Mouse (Mus musculus) lung, adult 2 months (tissue): Measurements from ENCODE around the gene Serpina10. TPM values are rescaled to one million over a fixed set of nuclear protein-coding genes. Genes with fewer than 3 reads are reported as not detected.
"Not testable (repeated sequence)": the region's sequence is repeated elsewhere in the genome, so short reads cannot be mapped to it uniquely, and the experiment has no call there.

Source experiments
- DNase-seq: peaks from one replicate; pipeline ENCODE4 v3.0.0; 2022
- H3K4me1 ChIP-seq: fragments of 200-500 bp; 2 replicates; pipeline ENCODE4 v1.6.1; 2011; ENCODE audit warnings: low read length; ENCODE audit not compliant: control insufficient read depth, insufficient read depth
- H3K4me3 ChIP-seq: fragments of 200-500 bp; replicated peaks from 2 replicates; pipeline ENCODE3; 2011; ENCODE audit warnings: low read depth, mild to moderate bottlenecking, control low read depth, low read length; ENCODE audit errors: extremely low read depth
- CTCF ChIP-seq: fragments of 200-500 bp; IDR thresholded peaks from 2 replicates; pipeline ENCODE4 v1.5.1; 2011; ENCODE audit warnings: mild to moderate bottlenecking, low read length, control low read depth; ENCODE audit not compliant: insufficient read depth
- POLR2A ChIP-seq: fragments of 200-500 bp; IDR thresholded peaks from 2 replicates; pipeline ENCODE4 v1.6.1; 2011; ENCODE audit warnings: low read depth, mild to moderate bottlenecking, control low read depth, low read length, borderline replicate concordance; ENCODE audit errors: extremely low read depth
- WGBS: fragments of 180-500 bp; shearing (Covaris S2); methylation state at CpG from one replicate; pipeline ENCODE4 v1.1.7; 2018; 5-methylcytosine and 5-hydroxymethylcytosine counted together
- polyA plus RNA-seq: library from polyadenylated mRNA; depleted of rRNA; stranded (reverse); fragments of >200 nt; gene quantifications from 2 replicates; pipeline ENCODE4 v1.2.3, GENCODE M21; 2012

The Serpina10 gene
- polyA plus RNA-seq, 1 experiment: 0.22 TPM

GRCm38 (mm10) chr12:103635846-103636245 is 4.6 kb upstream of the Serpina10 start:
- H3K4me3 ChIP-seq: no peak overlapping the region
- no peaks in the 10 kb centered on the region for H3K4me1 ChIP-seq
- DNase-seq: no peak
- 64% methylated on average over 2 of the region's 2 CpGs for WGBS
- no peak for TF ChIP-seq POLR2A
- TF ChIP-seq CTCF: no peak

GRCm38 (mm10) chr12:103634430-103634829 is 3.2 kb upstream of the Serpina10 start:
- WGBS: 70% methylated on average over 2 of the region's 2 CpGs
- Histone ChIP-seq H3K4me1 (no peaks in the 10 kb centered on the region), H3K4me3 (no peak overlapping the region)
- TF ChIP-seq CTCF: no peak
- TF ChIP-seq POLR2A: no peak
- DNase-seq: no peak

GRCm38 (mm10) chr12:103616860-103617261 is 14.4 kb downstream of the Serpina10 start:
- TF ChIP-seq POLR2A: no peak
- TF ChIP-seq CTCF: no peak
- H3K4me1 ChIP-seq: no peaks in the 10 kb centered on the region
- H3K4me3 ChIP-seq: no peak overlapping the region
- WGBS: 58% methylated on average over 10 of the region's 10 CpGs
- DNase-seq: no peak

GRCm38 (mm10) chr12:103615734-103616133 is 15.5 kb downstream of the Serpina10 start:
- Histone ChIP-seq H3K4me3 (no peak overlapping the region), H3K4me1 (no peaks in the 10 kb centered on the region)
- WGBS: 61% methylated on average over 4 of the region's 4 CpGs
- TF ChIP-seq POLR2A: no peak
- no peak for TF ChIP-seq CTCF
- DNase-seq: no peak

GRCm38 (mm10) chr12:103615141-103615540 is 16.1 kb downstream of the Serpina10 start:
- WGBS: 75% methylated on average over 1 of the region's 1 CpGs
- TF ChIP-seq CTCF (no peak), POLR2A (no peak)
- Histone ChIP-seq H3K4me1 (no peaks in the 10 kb centered on the region), H3K4me3 (no peak overlapping the region)
- DNase-seq: no peak

- TF ChIP-seq CTCF (no peak), POLR2A (no peak)
- DNase-seq: no peak
- 80% methylated on average over 3 of the region's 3 CpGs for WGBS
- Histone ChIP-seq H3K4me1 (no peaks in the 10 kb centered on the region), H3K4me3 (no peak overlapping the region)
Observed at GRCm38 (mm10) chr12:103601839-103602238, 29.4 kb downstream of the Serpina10 start.

- Histone ChIP-seq H3K4me1 (no peaks in the 10 kb centered on the region), H3K4me3 (no peak overlapping the region)
- TF ChIP-seq CTCF (no peak), POLR2A (no peak)
- WGBS: 47% methylated on average over 3 of the region's 3 CpGs
- DNase-seq: no peak
Observed at GRCm38 (mm10) chr12:103600364-103600763, 30.9 kb downstream of the Serpina10 start.

GRCm38 (mm10) chr12:103598411-103598810 is 32.8 kb downstream of the Serpina10 start:
- no peak for TF ChIP-seq POLR2A
- TF ChIP-seq CTCF: no peak
- 22% methylated on average over 2 of the region's 2 CpGs for WGBS
- no peaks in the 10 kb centered on the region for H3K4me1 ChIP-seq
- DNase-seq: no peak
- no peak overlapping the region for H3K4me3 ChIP-seq

- TF ChIP-seq CTCF: no peak
- no peak for TF ChIP-seq POLR2A
- Histone ChIP-seq H3K4me1 (no peaks in the 10 kb centered on the region), H3K4me3 (no peak overlapping the region)
- DNase-seq: no peak
- 78% methylated on average over 8 of the region's 8 CpGs for WGBS
Observed at GRCm38 (mm10) chr12:103583771-103584170, 47.5 kb downstream of the Serpina10 start.

- H3K4me3 ChIP-seq, H3K4me1 ChIP-seq, DNase-seq: not testable (repeated sequence)
- WGBS: 70% methylated on average over 6 of the region's 6 CpGs
Observed at GRCm38 (mm10) chr12:103578148-103578547, 53.1 kb downstream of the Serpina10 start.

GRCm38 (mm10) chr12:103569690-103570089 is 61.6 kb downstream of the Serpina10 start:
- no peak for DNase-seq
- no peak for TF ChIP-seq CTCF
- no peak for TF ChIP-seq POLR2A
- H3K4me3 ChIP-seq: no peak overlapping the region
- H3K4me1 ChIP-seq: no peaks in the 10 kb centered on the region
- 48% methylated on average over 6 of the region's 6 CpGs for WGBS
